Mouse (Mus musculus) C2C12 (cell line): ENCODE measurements around the gene Fyn.

Experiments used
- CTCF ChIP-seq: IDR thresholded peaks from one replicate; pipeline ENCODE4 v1.5.1; 2011; ENCODE audit not compliant: control insufficient read depth, insufficient read depth, insufficient read length
- MAX ChIP-seq: IDR thresholded peaks from one replicate; pipeline ENCODE4 v1.6.1; 2011; ENCODE audit warnings: mild to moderate bottlenecking, control low read depth

- TF ChIP-seq CTCF (no peak), MAX (no peak)
These were observed 228.6 kb downstream of the Fyn start for GRCm38 (mm10) chr10:39597116-39597791.
